Mouse (Mus musculus) liver, embryonic 12.5 days (tissue): Measurements from ENCODE around the gene Bbs9. TPM values are rescaled to one million over a fixed set of nuclear protein-coding genes. Genes with fewer than 3 reads are reported as not detected.

Source experiments
- ATAC-seq: fragments of 200-750 bp; cut with Nextera tagmentation; 2 replicates; pipeline ENCODE4 v1.8.0; 2017; ENCODE audit warnings: moderate number of reproducible peaks, mild to moderate bottlenecking, moderate library complexity
- H3K27ac ChIP-seq: fragments of 300-500 bp; sonication (generic); 2 replicates; pipeline ENCODE4 v1.5.1; 2016; ENCODE audit warnings: mild to moderate bottlenecking
- H3K27me3 ChIP-seq: fragments of 300-500 bp; sonication (generic); replicated peaks from 2 replicates; pipeline ENCODE4 v1.6.1; 2016; ENCODE audit warnings: mild to moderate bottlenecking, moderate library complexity
- H3K36me3 ChIP-seq: fragments of 300-500 bp; sonication (generic); 2 replicates; pipeline ENCODE4 v1.6.1; 2016; ENCODE audit warnings: mild to moderate bottlenecking, moderate library complexity
- H3K4me1 ChIP-seq: fragments of 300-500 bp; sonication (generic); 2 replicates; pipeline ENCODE4 v1.6.1; 2016
- H3K4me2 ChIP-seq: fragments of 300-500 bp; sonication (generic); 2 replicates; pipeline ENCODE4 v1.6.1; 2016; ENCODE audit warnings: mild to moderate bottlenecking, moderate library complexity
- H3K4me3 ChIP-seq: fragments of 300-500 bp; sonication (generic); 2 replicates; pipeline ENCODE4 v1.5.1; 2016; ENCODE audit warnings: mild to moderate bottlenecking, moderate library complexity
- H3K9ac ChIP-seq: fragments of 300-500 bp; sonication (generic); 2 replicates; pipeline ENCODE4 v1.6.1; 2016; ENCODE audit warnings: mild to moderate bottlenecking, moderate library complexity
- H3K9me3 ChIP-seq: fragments of 300-500 bp; sonication (generic); replicated peaks from 2 replicates; pipeline ENCODE4 v1.6.1; 2016; ENCODE audit warnings: mild to moderate bottlenecking, moderate library complexity
- WGBS: fragments of 180-500 bp; shearing (Covaris S2); methylation state at CpG from one replicate; pipeline ENCODE4 v1.1.7; 2016; ENCODE audit not compliant: insufficient replicate concordance; 5-methylcytosine and 5-hydroxymethylcytosine counted together
- polyA plus RNA-seq: library from polyadenylated mRNA; unstranded; fragments of >200 nt; fragmentation: Nextera tagmentation; extraction: Ambion mirVana; gene quantifications from 2 replicates; pipeline ENCODE4 v1.2.1, GENCODE M21; 2016

Gene Bbs9
- polyA plus RNA-seq, 1 experiment from 2014 or later, result 5.4 TPM

DNA sequence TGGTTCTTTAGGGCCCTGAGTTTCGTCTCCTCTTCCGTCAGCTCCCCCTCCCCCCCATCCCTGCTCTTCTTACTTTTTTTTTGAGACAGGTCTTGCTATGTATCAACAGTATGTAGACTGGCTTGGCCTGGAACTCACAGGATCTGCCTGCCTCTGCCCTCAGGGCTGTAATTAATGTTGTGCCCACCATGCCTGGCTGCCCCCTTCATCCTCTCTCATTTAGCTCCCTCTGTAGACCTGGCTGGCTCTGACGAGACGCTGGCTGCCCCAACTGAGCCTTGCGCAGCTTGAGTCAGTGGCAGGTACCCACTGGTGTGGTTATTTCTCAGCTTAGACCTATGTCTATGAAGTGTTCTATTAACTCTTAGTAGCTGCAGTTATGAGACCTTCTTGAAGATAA, 28.1 kb downstream of the Bbs9 start:
- no peaks in the 10 kb centered on the region for H3K36me3 ChIP-seq
- no peaks in the 10 kb centered on the region for H3K9me3 ChIP-seq
- H3K4me2 ChIP-seq, result no peak overlapping the region
- 84% methylated on average over 5 of the region's 5 CpGs for WGBS
- ATAC-seq, result no peak
- H3K9ac ChIP-seq, result no peak overlapping the region
- peaks cover 14% of the 10 kb centered on the region for H3K4me1 ChIP-seq
- no peaks in the 10 kb centered on the region for H3K27me3 ChIP-seq
- no peak overlapping the region for H3K4me3 ChIP-seq
- no peak overlapping the region for H3K27ac ChIP-seq

DNA sequence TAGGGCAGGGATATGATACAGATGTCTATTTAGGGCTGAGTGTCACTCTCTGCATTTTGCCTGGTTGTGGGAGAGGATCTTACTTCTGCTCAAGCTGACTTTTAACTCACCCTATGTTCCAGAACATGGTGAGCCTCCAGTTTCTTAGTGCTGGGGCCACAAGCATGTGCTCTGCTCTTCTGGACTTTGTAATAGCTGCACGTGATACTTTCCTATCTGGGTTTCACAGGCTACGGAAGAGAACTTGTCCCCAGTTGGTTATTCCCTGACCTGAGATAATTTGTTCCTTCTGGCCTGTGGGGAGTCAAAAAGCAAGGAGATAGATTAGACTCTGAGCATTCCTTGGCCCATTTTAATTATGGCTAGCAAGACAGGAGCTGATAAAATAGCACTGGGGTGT, 30.1 kb downstream of the Bbs9 start:
- Histone ChIP-seq H3K36me3 (no peaks in the 10 kb centered on the region), H3K4me1 (peaks cover 14% of the 10 kb centered on the region), H3K4me2 (no peak overlapping the region), H3K9me3 (no peaks in the 10 kb centered on the region), H3K27ac (no peak overlapping the region), H3K9ac (no peak overlapping the region), H3K27me3 (no peaks in the 10 kb centered on the region), H3K4me3 (no peak overlapping the region)
- 52% methylated on average over 2 of the region's 2 CpGs for WGBS
- peak; percentile 32; the same call in 1 of the 2 replicates for ATAC-seq

DNA sequence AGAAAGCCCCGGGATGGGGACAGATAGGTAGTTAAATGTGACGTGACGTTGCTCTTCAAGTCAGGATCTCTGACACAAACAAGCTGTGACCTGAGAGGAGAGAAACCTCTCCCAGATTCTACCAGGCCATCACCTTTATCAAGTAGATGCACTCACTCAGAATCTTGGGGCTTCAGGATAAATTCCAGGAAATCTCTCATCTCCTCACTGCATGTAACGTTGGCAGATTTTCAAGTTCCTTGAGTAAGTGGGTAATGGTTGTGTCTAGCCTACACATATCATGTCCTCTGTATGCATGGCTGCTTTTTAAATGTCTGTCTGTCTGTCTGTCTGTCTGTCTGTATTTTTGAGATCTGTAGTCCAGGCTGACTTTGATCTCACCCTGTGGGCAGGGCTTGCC, 39.6 kb downstream of the Bbs9 start:
- Histone ChIP-seq H3K9me3 (no peaks in the 10 kb centered on the region), H3K27ac (no peak overlapping the region), H3K27me3 (no peaks in the 10 kb centered on the region), H3K9ac (no peak overlapping the region), H3K36me3 (no peaks in the 10 kb centered on the region), H3K4me1 (no peaks in the 10 kb centered on the region), H3K4me3 (no peak overlapping the region), H3K4me2 (no peak overlapping the region)
- WGBS, result 56% methylated on average over 4 of the region's 4 CpGs
- no peak for ATAC-seq

DNA sequence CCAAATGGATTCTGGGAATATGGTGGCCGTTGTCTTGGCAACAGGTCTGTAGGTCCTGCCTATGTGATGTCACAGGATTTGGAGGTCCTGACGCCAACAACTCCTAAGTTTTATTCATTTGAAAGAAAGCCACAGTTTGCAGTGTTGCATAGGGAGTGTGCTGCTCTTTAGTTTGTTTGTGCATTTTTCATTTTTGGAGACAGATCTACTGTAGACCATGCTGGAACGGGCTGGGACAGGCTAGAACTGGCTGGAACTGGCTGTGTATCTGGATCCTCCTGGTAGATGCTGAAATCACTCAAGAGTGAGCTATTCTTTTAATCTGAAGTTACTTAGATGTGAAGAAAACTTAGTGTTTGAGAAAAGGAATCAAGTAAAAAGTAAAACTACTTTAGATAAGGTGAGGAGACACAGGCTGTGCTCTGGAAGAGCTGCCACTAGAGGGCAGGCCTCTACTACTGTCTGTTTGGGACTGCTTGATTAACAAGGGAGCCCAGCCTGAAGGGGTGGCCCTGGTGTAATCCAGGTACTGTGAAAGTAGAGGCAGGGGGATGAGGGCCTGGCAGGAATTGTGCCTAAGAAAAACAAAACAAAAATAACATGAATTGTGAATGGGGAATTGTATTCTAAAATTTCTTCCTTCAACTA, 43.0 kb downstream of the Bbs9 start:
- Histone ChIP-seq H3K4me3 (no peak overlapping the region), H3K9me3 (no peaks in the 10 kb centered on the region), H3K4me2 (no peak overlapping the region), H3K36me3 (no peaks in the 10 kb centered on the region), H3K9ac (no peak overlapping the region), H3K4me1 (no peaks in the 10 kb centered on the region), H3K27ac (no peak overlapping the region), H3K27me3 (no peaks in the 10 kb centered on the region)
- 75% methylated on average over 3 of the region's 3 CpGs for WGBS
- ATAC-seq, result peak; percentile 67; the same call in 1 of the 2 replicates

DNA sequence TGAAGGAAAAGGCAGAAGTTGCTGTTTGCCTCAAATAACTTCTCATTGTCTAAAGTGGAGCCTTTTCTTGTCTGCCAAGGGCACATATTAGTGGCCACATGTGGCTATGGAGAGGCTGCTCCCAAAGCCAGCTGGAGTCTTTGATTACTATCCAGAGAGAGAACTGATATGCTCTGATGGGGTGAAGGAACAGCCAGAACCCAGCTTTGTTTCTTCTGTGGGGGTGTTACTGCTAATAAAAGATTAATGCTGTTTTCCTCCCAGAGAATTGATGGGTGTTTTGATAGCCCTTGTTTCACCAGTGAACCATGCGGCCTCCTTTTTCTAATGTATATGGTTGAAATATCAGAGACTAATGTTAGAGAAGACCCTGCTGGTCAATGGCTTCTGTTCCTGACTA, 47.9 kb downstream of the Bbs9 start:
- H3K4me3 ChIP-seq, result no peak overlapping the region
- H3K4me1 ChIP-seq, result no peaks in the 10 kb centered on the region
- no peaks in the 10 kb centered on the region for H3K27me3 ChIP-seq
- WGBS, result 75% methylated on average over 1 of the region's 1 CpGs
- no peaks in the 10 kb centered on the region for H3K36me3 ChIP-seq
- H3K9ac ChIP-seq, result no peak overlapping the region
- ATAC-seq, result no peak
- no peak overlapping the region for H3K4me2 ChIP-seq
- no peaks in the 10 kb centered on the region for H3K9me3 ChIP-seq
- no peak overlapping the region for H3K27ac ChIP-seq

DNA sequence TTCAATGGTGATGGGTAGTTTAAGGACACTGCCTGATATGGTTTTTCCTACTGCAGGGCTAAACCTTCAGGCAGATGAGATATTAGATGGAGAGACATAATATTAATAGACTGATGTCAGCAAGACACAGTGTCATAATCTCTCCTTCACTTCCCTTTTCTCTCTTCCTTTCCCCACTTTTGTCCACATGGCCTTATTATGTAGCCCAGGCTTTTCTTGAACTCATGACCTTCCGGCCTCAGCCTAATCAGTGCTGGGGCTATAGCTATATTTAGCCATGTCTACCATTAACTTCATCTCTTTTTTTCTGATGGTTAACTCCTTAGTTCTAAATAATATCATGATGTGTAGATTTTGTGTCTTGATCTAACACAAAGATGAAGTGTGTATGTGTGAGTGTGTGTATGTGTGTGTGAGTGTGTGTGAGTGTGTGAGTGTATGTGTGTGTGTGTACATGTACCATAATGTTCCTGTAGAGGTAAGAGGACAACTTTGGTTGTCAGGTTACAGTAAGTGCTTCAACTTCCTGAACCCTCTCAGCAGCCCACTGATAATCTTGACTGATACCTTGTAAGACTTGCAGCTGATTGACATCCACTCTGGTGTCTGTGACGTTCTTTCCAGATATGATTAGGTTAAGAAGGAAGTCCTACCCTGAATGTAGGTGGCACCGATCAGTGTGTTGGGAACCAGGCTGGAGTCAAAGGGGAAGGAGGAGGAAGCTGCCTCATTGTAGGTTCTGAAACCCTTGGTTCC, 55.4 kb downstream of the Bbs9 start:
- no peak for ATAC-seq
- Histone ChIP-seq H3K36me3 (no peaks in the 10 kb centered on the region), H3K4me1 (no peaks in the 10 kb centered on the region), H3K4me3 (no peak overlapping the region), H3K9ac (no peak overlapping the region), H3K27me3 (no peaks in the 10 kb centered on the region), H3K9me3 (no peaks in the 10 kb centered on the region), H3K4me2 (no peak overlapping the region), H3K27ac (no peak overlapping the region)
- WGBS, result 46% methylated on average over 3 of the region's 3 CpGs

DNA sequence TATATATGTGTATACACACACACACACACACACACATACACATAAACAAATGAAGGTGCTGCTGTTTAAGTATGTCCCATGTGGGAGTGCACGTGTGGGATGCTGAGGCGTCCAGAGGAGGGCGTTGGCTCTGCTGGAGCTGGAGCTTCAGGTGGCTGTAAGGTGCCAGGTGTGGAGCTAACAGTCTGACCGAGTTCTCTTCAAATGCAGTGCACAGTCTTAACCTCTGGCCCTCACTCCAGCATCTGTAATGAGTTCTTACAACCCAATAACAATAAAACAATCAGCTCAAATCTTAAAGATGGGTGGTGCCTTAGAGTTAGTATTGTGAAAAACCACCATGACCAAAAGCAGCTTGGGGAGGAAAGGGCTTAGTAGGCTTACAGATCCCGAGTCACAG, 56.6 kb downstream of the Bbs9 start:
- no peak overlapping the region for H3K4me2 ChIP-seq
- no peak overlapping the region for H3K27ac ChIP-seq
- H3K27me3 ChIP-seq, result no peaks in the 10 kb centered on the region
- H3K4me3 ChIP-seq, result no peak overlapping the region
- no peaks in the 10 kb centered on the region for H3K9me3 ChIP-seq
- WGBS, result 70% methylated on average over 5 of the region's 5 CpGs
- no peak for ATAC-seq
- H3K9ac ChIP-seq, result no peak overlapping the region
- no peaks in the 10 kb centered on the region for H3K4me1 ChIP-seq
- H3K36me3 ChIP-seq, result no peaks in the 10 kb centered on the region

DNA sequence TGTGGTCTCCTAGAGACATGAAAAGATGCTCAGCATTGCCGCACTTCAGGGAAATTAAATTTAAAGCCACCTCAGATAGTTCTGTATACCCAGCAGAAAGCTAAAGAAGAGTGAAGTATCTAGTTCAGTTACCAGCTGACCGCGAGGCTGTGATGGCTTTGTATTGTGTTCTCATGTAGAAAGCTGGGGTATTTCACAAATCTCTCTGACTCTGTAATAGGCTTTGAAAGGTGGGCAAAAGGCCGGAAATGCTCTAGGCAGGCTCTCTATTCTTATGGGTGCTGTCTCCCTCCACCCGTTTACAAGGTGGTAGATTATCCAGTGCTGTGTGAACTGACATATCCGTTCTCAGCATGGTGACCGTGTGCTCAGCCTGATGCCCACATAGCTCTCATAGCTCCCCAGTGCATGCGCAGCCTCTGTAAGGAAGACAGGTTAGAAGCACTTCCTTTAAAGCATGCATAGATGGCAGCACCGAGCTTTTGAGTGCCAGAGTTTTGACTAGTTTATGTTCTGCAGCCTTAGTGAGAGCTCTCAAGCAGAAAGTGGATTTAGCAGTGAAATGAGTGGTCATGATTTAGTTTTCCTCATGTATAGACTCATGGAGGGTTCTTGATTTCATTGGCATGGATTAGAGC, 57.4 kb downstream of the Bbs9 start:
- ATAC-seq, result no peak
- no peak overlapping the region for H3K9ac ChIP-seq

DNA sequence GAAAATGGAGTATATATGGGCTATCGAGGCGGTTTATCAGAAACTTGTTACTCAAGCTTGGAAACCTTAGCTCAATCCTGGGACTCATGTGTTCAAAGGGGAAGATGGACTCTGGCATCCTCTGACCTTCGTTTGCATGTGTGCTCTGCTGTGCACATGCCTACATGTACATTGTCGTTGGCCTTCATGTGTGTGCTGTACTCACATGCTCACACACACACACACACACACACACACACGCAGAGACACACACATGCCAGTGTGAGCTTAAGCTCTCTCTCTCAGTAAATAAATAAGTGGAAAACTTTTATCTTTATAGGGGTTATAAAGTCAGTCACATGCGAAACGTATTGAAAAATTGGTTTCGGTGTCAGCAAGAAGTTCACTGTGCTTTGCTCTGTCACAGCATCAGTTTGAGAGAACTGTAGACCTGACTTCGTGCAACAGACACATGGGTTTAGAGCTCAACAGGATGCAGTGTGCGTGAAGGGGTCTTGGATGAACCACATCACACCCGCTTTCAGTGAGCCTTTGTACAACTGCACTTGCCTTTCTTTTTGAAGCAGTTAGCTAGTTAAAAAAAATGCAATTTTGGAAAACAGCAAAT, 62.4 kb downstream of the Bbs9 start:
- H3K4me3 ChIP-seq, result no peak overlapping the region
- no peaks in the 10 kb centered on the region for H3K4me1 ChIP-seq
- 79% methylated on average over 11 of the region's 11 CpGs for whole genome bisulfite sequencing
- no peak overlapping the region for H3K27ac ChIP-seq
- no peaks in the 10 kb centered on the region for H3K27me3 ChIP-seq
- H3K4me2 ChIP-seq, result no peak overlapping the region
- ATAC-seq, result no peak
- H3K9ac ChIP-seq, result no peak overlapping the region
- H3K36me3 ChIP-seq, result no peaks in the 10 kb centered on the region
- no peaks in the 10 kb centered on the region for H3K9me3 ChIP-seq

More for the DNA sequence above, 57.4 kb downstream of the Bbs9 start:
- H3K4me1 ChIP-seq, result no peaks in the 10 kb centered on the region
- H3K27ac ChIP-seq, result no peak overlapping the region
- no peaks in the 10 kb centered on the region for H3K9me3 ChIP-seq
- H3K4me2 ChIP-seq, result no peak overlapping the region
- no peaks in the 10 kb centered on the region for H3K27me3 ChIP-seq
- 45% methylated on average over 9 of the region's 9 CpGs for WGBS
- H3K4me3 ChIP-seq, result no peak overlapping the region
- no peaks in the 10 kb centered on the region for H3K36me3 ChIP-seq

DNA sequence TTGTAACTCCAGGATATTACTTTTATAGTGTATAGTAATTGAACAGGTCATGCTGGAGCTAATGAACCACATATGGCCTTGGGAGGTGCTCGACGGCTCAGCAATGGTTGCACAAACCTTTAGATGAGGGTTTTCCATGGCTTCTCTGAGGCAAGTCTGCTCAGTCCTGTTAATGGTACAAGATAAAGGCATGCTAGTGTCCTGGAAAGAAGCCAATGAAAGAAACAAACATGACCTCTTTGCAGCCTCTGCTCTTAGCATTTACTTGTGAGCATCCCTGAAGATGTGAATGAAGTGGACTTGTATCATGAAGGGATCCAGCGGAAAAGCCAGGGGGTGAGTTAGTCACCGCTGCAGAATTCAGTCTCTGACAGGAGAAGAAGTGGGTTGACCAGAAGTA, 64.0 kb downstream of the Bbs9 start:
- Histone ChIP-seq H3K27ac (no peak overlapping the region), H3K36me3 (no peaks in the 10 kb centered on the region), H3K9ac (no peak overlapping the region), H3K4me3 (no peak overlapping the region), H3K4me2 (no peak overlapping the region), H3K27me3 (no peaks in the 10 kb centered on the region), H3K9me3 (no peaks in the 10 kb centered on the region), H3K4me1 (no peaks in the 10 kb centered on the region)
- WGBS, result 77% methylated on average over 4 of the region's 4 CpGs
- ATAC-seq, result no peak

DNA sequence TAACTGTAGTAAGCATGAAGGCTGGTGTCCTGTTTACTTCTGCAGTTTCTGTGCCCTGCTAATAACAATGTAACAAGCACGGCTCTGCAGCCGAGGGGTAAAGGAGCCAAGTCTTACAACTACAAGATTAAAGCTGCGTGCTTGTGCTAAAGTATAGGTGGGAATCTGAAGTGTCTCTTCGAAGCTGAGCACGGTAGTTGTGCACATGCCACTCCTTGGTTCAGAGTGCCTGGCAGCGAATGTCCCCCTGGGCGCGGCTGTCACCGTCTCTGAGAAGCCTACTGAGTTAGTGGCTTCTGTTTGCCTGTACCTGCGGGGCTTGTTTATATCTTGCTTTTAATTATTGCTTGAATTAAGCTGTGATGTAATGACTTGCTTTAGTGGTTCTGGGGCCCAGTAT, 65.6 kb downstream of the Bbs9 start:
- no peak overlapping the region for H3K9ac ChIP-seq
- ATAC-seq, result no peak
- 70% methylated on average over 10 of the region's 10 CpGs for WGBS
- no peaks in the 10 kb centered on the region for H3K27me3 ChIP-seq
- no peak overlapping the region for H3K27ac ChIP-seq
- no peak overlapping the region for H3K4me2 ChIP-seq
- H3K4me3 ChIP-seq, result no peak overlapping the region
- H3K4me1 ChIP-seq, result no peaks in the 10 kb centered on the region
- H3K36me3 ChIP-seq, result no peaks in the 10 kb centered on the region
- no peaks in the 10 kb centered on the region for H3K9me3 ChIP-seq

DNA sequence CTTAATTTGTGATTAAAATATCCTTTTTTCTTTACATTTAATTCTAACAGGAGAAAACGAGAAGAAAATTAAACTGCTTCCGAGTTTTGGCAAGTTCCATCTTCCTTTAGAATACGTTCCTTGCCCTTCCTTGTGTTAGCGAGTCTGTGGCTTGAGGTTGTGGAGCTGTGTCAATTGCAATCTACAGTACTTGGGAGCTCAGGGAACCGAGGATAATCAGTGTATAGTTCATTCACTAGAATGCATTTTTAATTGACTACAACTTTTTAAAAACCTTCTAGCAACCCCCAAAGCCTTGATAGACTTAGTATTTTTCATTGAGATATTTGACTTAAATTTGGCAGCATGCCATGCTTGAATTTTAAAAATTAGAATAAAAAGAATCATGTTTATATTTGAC, 68.0 kb downstream of the Bbs9 start:
- ATAC-seq, result no peak
- no peaks in the 10 kb centered on the region for H3K27me3 ChIP-seq
- no peaks in the 10 kb centered on the region for H3K4me1 ChIP-seq
- H3K4me3 ChIP-seq, result no peak overlapping the region
- H3K36me3 ChIP-seq, result no peaks in the 10 kb centered on the region
- H3K9ac ChIP-seq, result no peak overlapping the region
- 67% methylated on average over 5 of the region's 5 CpGs for WGBS
- no peak overlapping the region for H3K4me2 ChIP-seq
- H3K9me3 ChIP-seq, result no peaks in the 10 kb centered on the region
- H3K27ac ChIP-seq, result no peak overlapping the region
